Mouse (Mus musculus): ENCODE measurements around the gene Retnlb. TPM values are rescaled to one million over a fixed set of nuclear protein-coding genes. Genes with fewer than 3 reads are reported as not detected.
"Not testable (repeated sequence)": the region's sequence is repeated elsewhere in the genome, so short reads cannot be mapped to it uniquely, and the experiment has no call there.

The Retnlb gene
- polyA plus RNA-seq, 1 experiment, result not detected

DNA sequence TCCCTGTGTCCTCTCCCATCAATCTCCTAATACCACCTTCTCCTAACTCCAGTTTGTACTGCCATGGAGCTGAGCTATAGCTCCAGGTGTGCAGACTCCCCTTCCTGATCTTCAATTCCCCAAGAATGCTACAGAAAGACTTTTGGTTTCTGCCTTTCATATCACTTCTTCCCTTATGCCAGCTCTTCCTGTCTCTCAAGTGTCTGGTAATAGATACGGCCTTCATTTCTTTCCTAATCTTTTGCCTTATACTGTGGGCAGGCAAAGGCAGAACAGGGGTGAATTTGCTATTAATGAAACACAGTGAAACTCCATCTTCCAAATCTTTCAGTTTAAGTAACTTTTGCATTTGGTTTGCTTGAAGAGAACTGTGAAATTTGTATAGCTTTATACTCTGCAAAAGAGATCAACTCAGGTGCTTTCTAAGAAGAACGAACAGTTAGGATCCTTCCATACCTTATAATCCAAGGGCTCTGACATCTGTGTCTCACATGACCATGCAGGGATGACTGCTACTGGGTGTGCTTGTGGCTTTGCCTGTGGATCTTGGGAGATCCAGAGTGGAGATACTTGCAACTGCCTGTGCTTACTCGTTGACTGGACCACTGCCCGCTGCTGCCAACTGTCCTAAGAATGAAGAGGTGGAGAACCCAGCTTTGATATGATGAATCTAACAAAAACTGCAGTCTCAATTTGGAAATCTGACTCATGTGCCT is 27.2 kb downstream of the Retnlb start:
- Histone ChIP-seq H3K4me1 (ENCODE audit: control insufficient read depth, insufficient read depth, low read length) (no peaks in the 10 kb centered on the region), H3K4me3 (ENCODE audit: insufficient read depth, low read length) (no peak overlapping the region), H3K27ac (ENCODE audit: insufficient read depth, low read length) (no peak overlapping the region)
- TF ChIP-seq POLR2A (IDR thresholded peaks at IDR 0.05; ENCODE audit: extremely low read depth, insufficient read depth, low read length) (no peak), CTCF (IDR thresholded peaks at IDR 0.05; ENCODE audit: extremely low read depth, insufficient read depth, low read length) (no peak)

DNA sequence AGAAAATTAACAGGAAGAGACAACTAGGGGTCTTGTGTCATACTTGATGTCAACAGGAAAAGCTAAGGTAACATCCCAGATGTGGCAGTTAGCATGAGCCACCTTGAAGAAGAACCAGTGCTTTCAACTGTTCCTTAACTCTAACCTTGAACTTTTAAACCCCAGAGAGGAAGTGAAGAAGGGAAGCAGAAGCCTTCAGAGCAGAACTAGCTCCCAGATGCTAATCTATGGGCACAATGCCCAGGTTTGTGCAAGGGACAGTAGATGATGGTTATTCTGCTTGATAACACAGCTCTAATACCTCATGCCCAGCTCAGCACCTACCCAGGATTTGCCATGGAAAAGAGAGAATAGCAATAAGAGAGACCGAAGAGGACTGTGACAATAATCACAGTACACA is 48.3 kb downstream of the Retnlb start:
- H3K27ac ChIP-seq (ENCODE audit: insufficient read depth, low read length); H3K4me1 ChIP-seq (ENCODE audit: control insufficient read depth, insufficient read depth, low read length); H3K4me3 ChIP-seq (ENCODE audit: insufficient read depth, low read length): not testable (repeated sequence)

DNA sequence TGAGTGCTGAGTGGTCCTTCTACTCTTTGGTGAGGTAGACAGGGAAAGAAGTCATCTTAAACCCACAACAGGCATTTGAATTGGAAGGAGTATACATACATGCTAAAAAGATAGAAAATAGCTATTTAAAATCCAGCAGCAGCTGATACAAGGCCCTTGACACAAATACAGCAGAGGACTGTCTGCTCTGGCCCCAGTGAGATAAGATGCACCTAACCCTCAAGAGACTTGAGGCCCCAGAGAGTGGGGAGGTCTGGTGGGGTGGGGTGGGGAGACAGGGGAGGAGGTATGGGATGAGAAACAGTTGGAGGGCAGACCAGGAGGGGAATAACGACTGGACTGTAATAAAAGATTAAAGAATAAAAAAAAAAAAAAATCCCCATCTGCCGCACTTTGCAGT is 51.0 kb downstream of the Retnlb start:
- no peak overlapping the region for H3K4me3 ChIP-seq (ENCODE audit: insufficient read depth, low read length)
- TF ChIP-seq POLR2A (IDR thresholded peaks at IDR 0.05; ENCODE audit: extremely low read depth, insufficient read depth, low read length), result no peak
- TF ChIP-seq CTCF (IDR thresholded peaks at IDR 0.05; ENCODE audit: extremely low read depth, insufficient read depth, low read length), result no peak
- no peaks in the 10 kb centered on the region for H3K4me1 ChIP-seq (ENCODE audit: control insufficient read depth, insufficient read depth, low read length)
- no peak overlapping the region for H3K27ac ChIP-seq (ENCODE audit: insufficient read depth, low read length)

Other genes starting within 250 kb of the Retnlb start
- 0.58 and 1.4 TPM in 2 replicates for gene Trat1, start 44.8 kb upstream of the Retnlb start, polyA plus RNA-seq (2012; rRNA removed)
- 0.34 and 0.56 TPM in 2 replicates for gene Retnla, start 25.7 kb downstream of the Retnlb start, polyA plus RNA-seq (2012; rRNA removed)
- gene Retnlg, start 55.8 kb downstream of the Retnlb start, polyA plus RNA-seq (2012; rRNA removed), result 0.29 and 1.6 TPM in 2 replicates
- 54.2 and 62.9 TPM in 2 replicates for gene Dzip3, start 177.3 kb downstream of the Retnlb start, polyA plus RNA-seq (2012; rRNA removed)
- 1.9 and 2.1 TPM in 2 replicates for gene Cip2a, start 177.3 kb downstream of the Retnlb start, polyA plus RNA-seq (2012; rRNA removed)
- 0.44 and 0.45 TPM in 2 replicates for gene Myh15, start 240.6 kb downstream of the Retnlb start, polyA plus RNA-seq (2012; rRNA removed)

All from cortical plate, adult 2 months (tissue).